Mouse (Mus musculus) lung, postnatal 0 days (tissue): ENCODE data around the gene Lmx1a. TPM values are rescaled to one million over a fixed set of nuclear protein-coding genes. Genes with fewer than 3 reads are reported as not detected.

Source experiments
- ATAC-seq: fragments of 200-750 bp; cut with Nextera tagmentation; 2 replicates; pipeline ENCODE4 v1.8.0; 2017; ENCODE audit warnings: moderate library complexity
- DNase-seq: peaks from one replicate; pipeline ENCODE4 v3.0.0-alpha.2; 2016; ENCODE audit warnings: low spot score
- H3K27ac ChIP-seq: fragments of 300-500 bp; sonication (generic); 2 replicates; pipeline ENCODE4 v1.5.1; 2014; ENCODE audit warnings: antibody characterized with exemption, mild to moderate bottlenecking, low read length, mixed read lengths
- H3K27me3 ChIP-seq: fragments of 300-500 bp; sonication (generic); replicated peaks from 2 replicates; pipeline ENCODE4 v1.6.1; 2014; ENCODE audit warnings: low read length, mixed read lengths; ENCODE audit not compliant: insufficient read depth
- H3K36me3 ChIP-seq: fragments of 300-500 bp; sonication (generic); 2 replicates; pipeline ENCODE4 v1.6.1; 2014; ENCODE audit warnings: low read length, mixed read lengths; ENCODE audit not compliant: insufficient read depth
- H3K4me1 ChIP-seq: fragments of 300-500 bp; sonication (generic); 2 replicates; pipeline ENCODE4 v1.6.1; 2014; ENCODE audit warnings: antibody characterized with exemption, low read depth, low read length, mixed read lengths; ENCODE audit not compliant: insufficient read depth
- H3K4me2 ChIP-seq: fragments of 300-500 bp; sonication (generic); replicated peaks from 2 replicates; pipeline ENCODE4 v1.6.1; 2014; ENCODE audit warnings: low read depth, mild to moderate bottlenecking, low read length, moderate library complexity, mixed read lengths
- H3K4me3 ChIP-seq: fragments of 300-500 bp; sonication (generic); 2 replicates; pipeline ENCODE4 v1.5.1; 2014; ENCODE audit warnings: low read depth, low read length
- H3K9ac ChIP-seq: fragments of 300-500 bp; sonication (generic); replicated peaks from 2 replicates; pipeline ENCODE4 v1.6.1; 2014; ENCODE audit warnings: low read depth, mild to moderate bottlenecking
- H3K9me3 ChIP-seq: fragments of 300-500 bp; sonication (generic); 2 replicates; pipeline ENCODE4 v1.6.1; 2016; ENCODE audit warnings: low read length, mixed read lengths
- CTCF ChIP-seq: IDR thresholded peaks from 2 replicates; pipeline ENCODE4 v1.5.1; 2016; ENCODE audit warnings: antibody characterized with exemption, mild to moderate bottlenecking
- EP300 ChIP-seq: IDR thresholded peaks from 2 replicates; pipeline ENCODE4 v1.6.1; 2016; ENCODE audit warnings: antibody characterized with exemption, mild to moderate bottlenecking, control low read depth
- WGBS: fragments of 180-500 bp; shearing (Covaris S2); extraction: QIAGEN DNeasy Blood & Tissue Kit; methylation state at CpG from one replicate; pipeline ENCODE4 v1.1.7; 2014; 5-methylcytosine and 5-hydroxymethylcytosine counted together
- polyA plus RNA-seq: library from polyadenylated mRNA; unstranded; fragments of >200 nt; fragmentation: Nextera tagmentation; extraction: Ambion mirVana; gene quantifications from 2 replicates; pipeline ENCODE4 v1.2.1, GENCODE M21; 2015

Gene Lmx1a
- polyA plus RNA-seq, 1 experiment from 2014 or later, result not detected

DNA sequence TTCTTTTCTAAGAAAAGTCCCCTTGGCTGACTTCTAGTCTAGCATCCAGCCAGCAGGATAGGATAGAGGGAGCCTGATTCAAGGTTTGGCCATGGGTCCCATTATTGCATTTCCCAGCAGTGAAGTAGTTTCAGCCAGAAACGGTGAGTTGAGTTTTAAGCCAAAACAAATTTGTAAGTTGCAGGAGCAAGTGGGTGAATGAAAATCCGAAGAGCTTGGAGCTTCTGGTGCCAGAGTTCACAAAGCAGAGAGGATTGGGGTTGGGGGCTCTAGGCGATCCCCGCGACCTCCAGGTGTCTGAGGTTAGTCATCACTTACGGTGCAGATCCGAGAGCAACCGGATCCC is 1.1 kb upstream of the Lmx1a start:
- TF ChIP-seq CTCF, result no peak
- TF ChIP-seq EP300, result no peak
- H3K4me2 ChIP-seq, result peak overlapping the region; percentile 74; the same call in 1 of the 2 replicates
- 0 out of 2 replicates have a peak, but pooled peaks cover 3% of the 10 kb centered on the region for H3K4me1 ChIP-seq
- H3K9me3 ChIP-seq, result no peaks in the 10 kb centered on the region
- no peak for ATAC-seq
- H3K4me3 ChIP-seq, result no peak overlapping the region
- H3K9ac ChIP-seq, result no peak overlapping the region
- no peak for DNase-seq
- 3% methylated on average over 8 of the region's 8 CpGs for WGBS
- H3K27me3 ChIP-seq, result peaks cover 63% of the 10 kb centered on the region
- H3K36me3 ChIP-seq, result no peaks in the 10 kb centered on the region
- no peak overlapping the region for H3K27ac ChIP-seq

DNA sequence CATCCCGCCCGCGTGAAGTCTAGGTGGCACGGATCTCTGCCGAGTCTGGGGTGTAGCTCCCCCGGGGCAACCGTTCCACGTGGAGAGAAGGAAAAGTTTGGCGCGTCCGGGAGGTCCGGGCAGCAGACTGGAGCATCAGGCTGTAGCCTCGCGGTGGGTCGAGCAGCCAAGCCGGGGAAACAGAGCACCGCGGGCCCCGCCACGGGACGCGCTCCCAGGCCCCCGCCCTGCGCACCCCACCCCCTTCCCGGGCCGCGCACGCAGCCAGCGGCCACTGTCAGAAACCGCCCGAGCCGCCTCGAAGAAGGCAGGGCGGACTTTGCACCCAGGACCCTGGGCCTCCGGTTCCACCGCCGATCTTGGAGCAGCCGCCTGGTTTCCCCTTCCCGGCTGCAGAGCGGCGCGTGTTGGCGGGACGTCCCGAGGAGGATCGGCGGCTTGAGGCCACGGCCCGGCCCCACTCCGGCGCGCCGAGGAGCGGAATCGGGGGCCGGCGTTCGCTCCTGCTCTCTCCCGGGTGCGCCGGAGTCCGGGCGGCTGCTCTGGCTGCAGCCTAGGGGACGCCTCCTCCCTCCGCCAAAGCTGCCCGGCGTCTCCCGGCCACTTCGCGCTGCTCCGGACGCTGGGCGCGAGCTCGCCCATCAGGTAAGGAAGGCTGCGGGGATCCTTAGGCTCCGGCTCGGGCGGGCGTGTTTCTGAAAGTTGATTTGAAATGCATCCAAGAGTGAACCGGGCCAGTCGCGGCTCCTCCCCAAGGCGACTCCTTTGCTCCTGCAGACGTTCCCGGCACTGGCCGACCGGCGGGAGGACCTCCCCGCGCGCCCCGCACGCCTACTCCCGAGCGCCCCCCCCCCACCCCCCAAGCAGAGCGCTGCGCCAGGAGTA is 448 bp upstream of the Lmx1a start:
- DNase-seq (peak; percentile 26), ATAC-seq (peak; percentile 57)
- Histone ChIP-seq H3K4me3 (peak overlapping the region; percentile 46), H3K9ac (no peak overlapping the region), H3K27me3 (peaks cover 64% of the 10 kb centered on the region), H3K4me1 (0 out of 2 replicates have a peak, but pooled peaks cover 3% of the 10 kb centered on the region), H3K4me2 (peak overlapping the region; percentile 74), H3K36me3 (no peaks in the 10 kb centered on the region), H3K9me3 (no peaks in the 10 kb centered on the region), H3K27ac (no peak overlapping the region)
- TF ChIP-seq CTCF (no peak), EP300 (no peak)
- 4% methylated on average over 73 of the region's 98 CpGs for WGBS

GRCm38 (mm10) chr1:167689262-167690137 is 463 bp downstream of the Lmx1a start:
- DNase-seq (no peak), ATAC-seq (peak; percentile 32)
- Histone ChIP-seq H3K36me3 (no peaks in the 10 kb centered on the region), H3K27ac (no peak overlapping the region), H3K9ac (no peak overlapping the region), H3K4me1 (0 out of 2 replicates have a peak, but pooled peaks cover 3% of the 10 kb centered on the region), H3K4me3 (peak overlapping the region; percentile 46), H3K27me3 (peaks cover 64% of the 10 kb centered on the region), H3K4me2 (peak overlapping the region; percentile 74), H3K9me3 (no peaks in the 10 kb centered on the region)
- TF ChIP-seq EP300 (no peak), CTCF (no peak)
- WGBS, result 4% methylated on average over 36 of the region's 36 CpGs

DNA sequence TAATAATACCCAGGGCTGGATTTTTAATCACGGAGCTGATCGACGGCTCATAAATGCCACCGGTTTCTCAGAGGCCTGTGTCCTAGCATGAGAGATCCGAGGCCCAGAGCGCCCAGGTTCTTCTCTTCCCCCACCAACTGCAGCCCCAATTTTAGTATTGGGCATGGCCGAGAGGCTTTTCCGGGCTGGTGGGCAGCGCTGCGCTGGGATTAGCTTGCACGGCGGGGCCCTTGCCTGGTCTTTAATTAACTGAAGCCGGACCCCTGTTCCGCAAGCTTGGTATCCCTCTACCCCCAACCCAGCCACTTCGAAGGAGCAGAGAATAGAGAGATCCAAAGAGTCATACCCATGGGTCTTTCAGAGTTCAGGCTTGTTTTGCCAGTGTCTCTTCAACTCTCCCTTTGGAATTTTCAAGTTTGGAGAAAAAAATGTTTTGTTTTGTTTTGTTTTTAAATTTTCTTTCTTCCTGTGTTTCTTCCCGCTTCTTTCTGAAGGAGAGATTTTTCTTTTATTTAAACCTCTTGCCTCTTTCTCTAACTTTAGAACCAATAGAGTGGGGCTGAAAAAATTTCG is 1.2 kb downstream of the Lmx1a start:
- Histone ChIP-seq H3K4me2 (no peak overlapping the region), H3K27me3 (peaks cover 71% of the 10 kb centered on the region), H3K36me3 (no peaks in the 10 kb centered on the region), H3K4me1 (0 out of 2 replicates have a peak, but pooled peaks cover 3% of the 10 kb centered on the region), H3K27ac (no peak overlapping the region), H3K4me3 (no peak overlapping the region), H3K9ac (no peak overlapping the region), H3K9me3 (no peaks in the 10 kb centered on the region)
- DNase-seq (no peak), ATAC-seq (no peak)
- TF ChIP-seq CTCF (no peak), EP300 (no peak)
- WGBS, result 3% methylated on average over 17 of the region's 17 CpGs

DNA sequence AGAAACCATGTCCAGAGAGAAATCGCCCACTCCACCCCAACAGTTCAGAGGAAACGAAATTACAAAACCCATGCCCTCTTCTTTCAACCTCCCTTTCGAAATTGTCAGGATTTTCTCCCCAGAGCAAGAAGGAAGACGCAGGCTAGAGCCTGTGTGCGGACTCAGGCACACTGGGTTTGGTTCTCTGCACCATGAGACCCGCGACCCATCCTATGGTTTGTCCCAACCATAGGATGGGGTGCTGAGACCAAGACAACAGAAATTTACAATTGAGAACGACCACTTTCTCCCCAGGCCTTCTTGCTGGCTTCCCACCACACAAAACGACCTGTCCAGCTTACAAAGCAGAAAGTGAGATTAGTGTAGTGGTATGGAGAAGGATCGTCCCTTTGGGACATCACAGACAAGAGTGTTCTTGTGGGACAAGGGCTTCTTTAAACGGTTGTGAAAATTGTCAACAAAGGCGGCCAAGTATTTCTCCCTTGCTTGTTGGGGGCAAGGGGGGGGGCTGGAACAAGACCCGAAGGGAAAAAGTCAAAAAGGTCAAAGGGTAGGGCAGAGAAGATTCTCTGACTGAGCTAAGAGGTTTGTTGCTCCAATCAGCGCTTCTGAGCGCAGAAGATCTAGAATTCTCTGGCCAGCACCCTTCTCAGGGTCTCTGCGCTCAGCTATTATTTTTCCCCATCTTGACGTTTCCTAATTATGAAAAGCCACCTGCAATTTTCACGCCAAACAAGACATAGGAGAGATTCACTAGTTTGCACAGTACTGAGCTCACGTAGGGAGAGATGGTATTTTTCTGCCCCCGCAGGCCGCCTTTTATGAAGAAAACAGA is 1.9 kb downstream of the Lmx1a start:
- Histone ChIP-seq H3K4me2 (no peak overlapping the region), H3K36me3 (no peaks in the 10 kb centered on the region), H3K4me1 (0 out of 2 replicates have a peak, but pooled peaks cover 3% of the 10 kb centered on the region), H3K27me3 (peaks cover 67% of the 10 kb centered on the region), H3K4me3 (no peak overlapping the region), H3K9me3 (no peaks in the 10 kb centered on the region), H3K27ac (no peak overlapping the region), H3K9ac (no peak overlapping the region)
- ATAC-seq (no peak), DNase-seq (no peak)
- WGBS, result 5% methylated on average over 21 of the region's 21 CpGs
- TF ChIP-seq CTCF, result no peak
- no peak for TF ChIP-seq EP300
